Mouse (Mus musculus): ENCODE data around the gene Ssbp3.

Ssbp3 gene

DNA sequence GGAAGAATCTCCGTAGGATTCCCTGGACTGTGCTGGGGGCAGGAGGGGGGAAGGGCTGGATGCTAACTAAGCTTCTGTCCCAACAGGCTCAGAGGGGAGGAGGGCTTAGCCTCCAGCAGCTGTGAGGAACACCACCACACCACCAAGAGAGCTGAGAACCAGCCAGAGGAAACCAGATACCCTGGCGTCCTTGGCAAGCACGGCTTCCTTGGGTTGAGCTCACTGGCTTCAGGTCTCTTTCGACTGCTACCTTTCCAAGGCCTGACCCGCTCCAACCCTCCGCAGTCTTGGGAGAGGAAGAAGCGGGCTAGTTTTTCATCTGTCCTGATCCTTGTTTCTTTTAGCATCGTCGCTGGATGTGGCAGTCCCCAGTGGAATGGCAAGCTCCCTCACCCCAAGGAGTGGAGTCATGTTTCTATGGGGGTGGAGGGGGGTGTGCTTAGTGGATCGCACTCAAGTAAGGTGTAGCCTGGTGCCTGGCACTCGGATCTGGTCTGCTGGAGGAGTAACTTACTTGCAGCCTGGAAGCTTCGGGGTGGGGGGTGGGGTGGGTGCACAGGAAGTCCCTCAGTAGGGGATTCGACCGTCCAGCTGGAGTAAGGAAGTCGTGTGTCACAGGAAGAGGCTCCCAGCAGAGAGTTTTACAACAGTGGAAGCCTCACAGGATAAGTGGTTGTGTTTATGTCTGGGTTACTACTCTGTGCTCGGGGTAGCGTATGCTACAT is 2.6 kb upstream of the Ssbp3 start:
- DNase-seq (ENCODE audit: low read depth, low spot score) = no peak

DNA sequence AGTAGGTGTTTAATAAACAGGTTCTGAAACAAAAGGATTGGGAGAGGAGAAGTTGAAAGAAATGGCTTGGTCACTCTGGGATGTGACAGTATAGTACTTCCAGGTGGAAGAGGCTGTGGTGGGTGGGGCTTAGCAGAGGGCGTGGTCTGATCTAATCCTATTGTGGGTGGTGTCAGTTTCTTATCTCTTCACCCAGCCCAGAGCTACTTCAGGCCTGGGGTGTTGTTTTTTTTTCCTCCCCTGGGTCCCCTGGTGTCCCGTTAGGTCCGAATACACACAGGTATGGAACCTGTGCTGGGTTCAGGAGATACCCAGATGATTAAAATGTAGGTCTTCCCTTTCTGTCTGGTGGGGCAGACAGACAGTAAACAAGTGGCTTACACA is 2.1 kb upstream of the Ssbp3 start:
- DNase-seq (ENCODE audit: low read depth, low spot score) = no peak

DNA sequence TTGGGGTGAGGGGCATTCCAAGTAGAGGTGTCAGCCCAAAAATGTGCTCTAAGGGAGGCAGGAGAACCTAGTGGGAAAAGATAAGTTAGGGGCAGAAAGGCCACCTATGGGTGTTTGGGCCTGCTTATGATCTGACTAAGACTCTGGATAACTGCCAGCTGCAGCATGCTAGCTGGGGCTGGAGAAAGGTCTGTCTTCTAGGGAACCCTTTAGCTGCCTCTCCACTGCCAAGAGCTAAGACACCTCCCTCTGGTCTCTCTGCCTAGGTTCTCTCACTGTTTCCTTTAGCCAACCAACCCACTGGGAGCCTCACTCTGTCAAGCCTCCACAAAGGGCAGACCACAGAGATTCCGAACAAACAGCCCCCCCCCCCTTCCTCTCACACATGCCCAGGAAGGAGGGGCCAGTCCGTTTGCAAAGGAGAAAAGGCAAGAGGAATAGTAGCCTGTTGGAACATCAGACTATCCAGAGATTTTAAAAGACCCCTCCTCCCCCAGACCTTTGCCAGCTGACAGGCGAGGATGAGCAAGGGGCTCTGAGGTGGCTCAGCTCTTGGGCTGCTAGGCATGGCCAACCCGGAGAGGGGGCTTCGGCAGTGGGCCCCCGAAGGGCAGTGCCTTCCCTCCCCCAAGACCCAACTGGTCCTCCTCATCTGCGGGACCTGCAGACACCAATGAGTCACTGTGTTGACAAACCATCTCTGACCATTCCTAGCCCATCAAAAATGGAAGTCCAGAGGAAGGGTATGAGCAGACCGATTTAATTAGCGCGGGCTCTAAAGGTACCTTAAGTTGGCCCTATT is 1.4 kb upstream of the Ssbp3 start:
- DNase-seq (ENCODE audit: low read depth, low spot score) = no peak

DNA sequence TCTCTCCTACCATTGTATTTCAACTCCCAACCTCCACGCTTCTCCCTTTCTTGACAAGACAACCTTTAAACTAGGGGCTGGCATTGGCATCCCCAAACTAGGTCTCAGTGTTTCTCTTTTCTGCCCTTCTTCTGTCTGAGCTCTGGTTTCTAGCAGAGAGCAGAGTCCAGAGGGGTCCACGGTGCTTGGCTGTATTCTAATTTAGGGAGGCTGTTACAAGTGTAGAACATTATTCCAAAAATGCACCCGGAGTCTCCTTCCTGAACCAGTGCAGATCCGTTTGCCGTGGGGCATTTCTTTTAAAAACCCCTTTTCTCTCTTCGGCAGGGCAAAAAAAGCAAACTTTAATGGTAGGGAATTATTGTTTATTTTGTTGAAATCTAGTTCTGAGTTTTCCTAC is 704 bp upstream of the Ssbp3 start:
- DNase-seq (ENCODE audit: low read depth, low spot score) = no peak

DNA sequence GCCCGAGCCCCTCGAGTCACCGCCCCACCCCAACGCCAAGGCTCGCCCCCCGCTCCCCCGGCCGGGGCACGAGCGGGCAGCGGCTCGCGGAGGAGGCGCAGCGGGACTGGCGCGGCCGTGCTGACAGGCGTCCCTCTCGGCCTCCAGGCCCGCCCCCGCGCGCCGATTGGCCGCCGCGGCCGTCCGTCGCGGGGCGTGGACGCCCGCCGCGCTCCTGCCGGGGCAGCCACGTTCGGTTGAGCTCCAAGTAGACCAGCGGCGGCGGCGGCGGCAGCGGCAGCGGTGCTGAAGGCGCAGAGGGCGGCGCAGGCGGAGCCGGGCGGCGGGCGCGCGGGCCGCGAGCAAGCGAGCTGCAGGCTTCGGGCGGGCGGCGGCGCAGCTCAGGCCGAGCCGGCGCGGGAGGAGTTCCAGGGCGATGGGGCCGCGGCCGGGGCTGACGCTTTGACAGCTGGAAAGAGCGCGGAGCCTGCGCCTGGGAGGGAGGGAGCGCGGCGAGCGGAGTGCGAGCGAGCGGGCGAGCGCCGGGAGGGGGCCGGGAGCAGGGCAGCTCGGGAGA is 823 bp downstream of the Ssbp3 start:
- DNase-seq (ENCODE audit: low read depth, low spot score) = peak; percentile 90

DNA sequence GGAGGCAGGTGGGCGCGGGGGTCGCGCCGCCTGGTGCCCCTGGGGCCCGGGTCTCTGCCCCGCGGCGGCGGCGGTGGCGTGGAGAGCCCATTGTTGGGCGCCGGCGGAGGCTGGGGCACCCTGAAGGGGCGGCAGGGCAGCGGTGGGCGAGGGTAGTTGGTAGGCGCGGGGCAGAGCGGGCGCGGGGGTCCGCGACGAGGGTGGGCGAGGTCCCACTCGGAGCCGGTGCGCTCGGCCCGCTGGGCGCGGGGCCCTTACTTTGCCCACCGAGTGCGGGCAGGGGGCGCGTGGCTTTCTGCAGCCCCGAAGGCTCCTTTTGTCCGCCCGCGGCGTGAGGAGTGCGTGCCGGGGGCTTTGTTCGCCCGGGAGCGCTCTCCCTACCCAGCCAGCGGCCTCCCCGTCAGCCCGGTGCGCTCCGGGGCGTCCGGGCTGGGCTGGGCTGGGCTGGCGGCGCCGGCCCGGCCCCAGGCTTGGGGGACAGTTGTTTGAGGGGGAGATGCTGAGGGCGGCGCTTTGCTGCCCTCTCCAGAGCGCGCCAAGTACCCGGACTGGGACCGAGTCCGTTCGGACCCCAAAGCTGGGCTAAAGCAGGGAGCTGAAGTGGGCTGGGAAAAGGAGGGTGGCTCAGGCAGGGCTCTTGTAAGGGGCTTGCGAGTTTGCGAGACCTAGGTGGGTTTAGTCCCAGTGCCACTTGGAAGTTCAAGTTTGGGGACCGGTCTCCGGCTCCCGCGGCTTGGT is 1.6 kb downstream of the Ssbp3 start:
- DNase-seq (ENCODE audit: low read depth, low spot score) = no peak

DNA sequence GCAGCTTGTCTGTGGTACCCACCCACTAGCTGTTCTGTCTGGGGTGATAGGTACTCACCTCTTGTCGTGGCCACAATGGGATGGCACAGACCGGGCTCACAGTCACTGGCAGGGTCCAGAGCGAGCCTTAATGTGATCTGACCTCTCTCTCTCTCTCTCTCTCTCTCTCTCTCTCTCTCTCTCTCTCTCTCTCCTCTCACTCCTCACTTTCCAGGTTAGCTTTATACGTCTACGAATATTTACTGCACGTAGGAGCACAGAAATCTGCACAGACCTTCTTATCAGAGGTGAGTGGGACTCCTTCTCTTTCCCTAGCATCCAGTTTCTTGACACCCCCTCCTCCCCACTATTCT is 2.2 kb downstream of the Ssbp3 start:
- no peak for DNase-seq (ENCODE audit: low read depth, low spot score)

DNA sequence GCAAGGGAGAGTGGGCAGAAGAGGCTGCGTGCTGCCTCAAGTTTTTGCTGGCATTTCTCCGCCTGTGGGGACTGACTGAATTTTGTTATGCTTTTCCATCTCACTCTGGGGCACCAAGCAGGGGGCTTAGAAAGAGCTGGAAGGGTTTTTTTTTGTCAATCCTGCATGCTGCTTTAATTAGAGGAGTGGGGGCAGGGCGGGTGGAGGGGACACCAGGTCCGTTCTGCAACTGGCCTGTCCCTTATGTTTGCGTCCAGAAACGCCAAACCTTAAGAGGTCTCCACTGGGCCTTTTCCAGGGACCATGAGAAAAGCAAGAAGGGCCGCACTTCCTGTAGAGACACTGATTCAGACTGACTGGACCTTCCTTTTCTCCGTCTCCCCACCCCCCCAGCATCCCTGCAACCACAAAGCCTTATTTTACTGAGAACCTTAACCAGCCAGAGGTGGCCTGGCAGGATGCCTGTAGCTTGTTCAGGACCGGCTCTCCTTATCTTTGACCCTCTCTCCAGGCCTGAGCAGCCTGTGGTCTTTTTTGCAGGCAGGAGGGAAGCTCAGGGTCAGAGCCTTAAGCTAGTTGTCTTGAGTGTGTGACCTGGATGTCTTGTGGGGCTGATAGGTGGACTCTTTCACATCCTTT is 3.0 kb downstream of the Ssbp3 start:
- no peak for DNase-seq (ENCODE audit: low read depth, low spot score)

DNA sequence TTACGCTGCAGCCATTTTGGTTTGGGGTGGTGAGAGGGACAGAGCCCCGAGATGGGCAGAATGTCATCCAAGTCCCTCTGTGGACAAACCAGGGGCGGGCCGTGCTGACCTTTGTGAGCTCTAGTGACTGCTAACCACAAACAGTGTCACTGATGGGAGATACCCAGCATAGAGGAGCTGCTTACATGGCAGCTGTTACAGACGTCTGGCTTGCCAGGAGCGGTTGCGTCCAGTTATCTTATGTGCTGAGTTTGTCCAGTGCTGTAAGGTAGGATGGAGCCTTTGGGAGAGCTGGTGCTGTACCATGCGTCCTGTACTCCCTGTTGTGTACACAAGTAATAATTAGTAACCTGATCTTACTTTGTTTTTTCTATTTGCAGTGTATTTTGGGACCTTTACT is 4.8 kb downstream of the Ssbp3 start:
- DNase-seq (ENCODE audit: low read depth, low spot score) = no peak

DNA sequence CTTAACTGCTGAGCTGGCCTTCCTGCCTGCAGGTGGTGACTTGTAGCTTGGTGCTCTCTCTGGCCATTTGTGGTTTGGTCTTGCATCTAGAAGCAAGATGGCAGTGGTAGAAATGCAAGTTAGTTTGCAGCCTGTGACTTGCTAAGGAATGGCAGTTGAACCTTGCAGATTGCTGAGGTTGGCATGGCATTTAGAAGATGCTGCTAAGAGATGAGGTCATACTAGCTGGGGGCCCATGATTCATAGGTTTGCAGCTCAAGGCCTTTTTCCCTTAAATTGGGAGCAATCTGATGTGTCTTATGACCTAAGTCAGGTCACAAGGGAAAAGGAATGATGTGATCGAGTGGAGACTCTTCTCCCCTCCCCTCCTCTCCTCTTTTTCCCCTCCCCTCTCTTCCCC is 7.8 kb downstream of the Ssbp3 start:
- DNase-seq (ENCODE audit: low read depth, low spot score) = no peak

DNA sequence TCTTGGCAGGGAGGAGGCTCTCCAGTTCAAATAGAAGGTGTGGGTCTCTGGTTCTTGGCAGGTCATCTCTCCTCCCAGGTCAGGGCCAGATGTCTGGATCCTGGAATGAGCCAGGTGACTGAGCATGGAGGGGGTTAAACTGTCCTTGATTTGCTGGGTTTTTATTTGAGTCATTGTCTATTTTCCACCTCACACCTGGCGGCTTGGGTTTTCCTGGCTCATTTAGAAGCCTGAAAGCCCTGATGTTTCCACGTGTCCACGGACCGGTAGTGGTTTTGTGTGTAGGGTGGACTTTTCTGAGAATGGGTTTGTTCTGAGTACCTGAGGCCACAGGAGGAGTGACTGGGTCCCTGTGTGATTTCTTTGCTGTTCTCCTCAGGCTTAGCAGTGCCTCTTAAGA is 9.6 kb downstream of the Ssbp3 start:
- DNase-seq (ENCODE audit: low read depth, low spot score) = no peak

DNA sequence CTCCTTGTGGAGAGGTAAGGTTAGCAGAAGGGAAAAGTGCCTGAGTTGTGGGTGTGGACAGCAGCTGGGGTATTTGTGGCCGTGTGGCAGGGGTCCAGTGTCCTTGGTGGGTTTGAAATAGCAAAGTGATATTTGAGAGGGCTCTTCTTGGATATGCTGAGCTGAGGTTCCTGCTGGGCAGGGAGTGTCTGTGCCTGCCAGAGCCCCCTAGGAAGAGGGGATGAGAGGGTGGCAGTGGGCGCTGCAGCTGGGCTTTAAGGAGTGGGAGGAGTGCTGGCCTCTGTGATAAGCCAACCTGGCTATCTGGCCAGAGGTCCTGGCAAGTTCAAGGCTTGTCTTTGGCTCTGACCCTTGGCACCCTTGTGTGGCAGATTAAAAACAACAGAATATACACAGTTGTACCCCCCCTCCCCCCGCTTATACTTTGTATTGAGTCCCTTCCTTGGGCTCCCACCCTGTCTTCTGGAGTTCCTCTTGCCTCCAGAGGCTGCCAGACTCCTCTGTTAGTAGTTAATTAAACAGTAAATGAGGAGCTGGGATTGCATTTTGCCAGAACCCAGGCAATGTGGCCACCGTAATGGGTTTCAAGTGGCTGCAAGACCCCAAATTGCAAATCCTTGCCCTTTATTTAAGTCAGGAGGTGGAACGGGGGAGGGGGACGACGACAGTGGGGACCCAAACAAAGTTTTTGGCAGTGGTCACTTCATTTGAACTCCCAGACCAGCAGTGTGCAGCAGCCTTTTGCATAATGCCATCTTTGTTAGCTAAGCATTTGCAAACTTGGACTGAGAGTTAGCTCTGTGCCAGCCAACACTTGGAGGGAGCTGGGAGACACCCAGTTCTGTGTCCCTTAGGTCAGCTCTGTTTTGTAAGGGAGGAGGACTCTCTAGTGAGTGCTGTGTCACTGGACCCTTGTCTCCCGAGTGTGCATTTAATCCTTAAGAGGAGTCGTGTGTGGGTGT is 11.2 kb downstream of the Ssbp3 start:
- DNase-seq (ENCODE audit: low read depth, low spot score) = no peak

DNA sequence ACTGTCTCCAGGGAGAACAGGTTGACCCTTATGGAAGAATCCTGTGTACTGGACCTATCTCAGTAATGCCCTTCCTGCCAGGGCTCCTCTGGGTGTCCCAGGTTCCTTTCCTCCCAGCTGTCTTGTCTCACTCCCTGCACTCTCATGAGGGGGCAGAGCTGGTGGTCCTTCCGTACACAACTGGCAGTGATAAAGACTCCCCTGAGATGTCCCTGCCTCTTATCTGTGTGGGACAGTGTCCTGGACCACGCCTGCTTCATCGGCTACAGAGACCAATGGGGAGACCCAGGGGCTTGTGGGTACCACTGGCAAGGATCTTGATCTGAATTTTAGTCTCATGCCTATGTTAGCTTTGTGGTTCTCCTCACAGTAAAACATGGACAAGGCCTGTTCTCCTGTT is 12.4 kb downstream of the Ssbp3 start:
- no peak for DNase-seq (ENCODE audit: low read depth, low spot score)

DNA sequence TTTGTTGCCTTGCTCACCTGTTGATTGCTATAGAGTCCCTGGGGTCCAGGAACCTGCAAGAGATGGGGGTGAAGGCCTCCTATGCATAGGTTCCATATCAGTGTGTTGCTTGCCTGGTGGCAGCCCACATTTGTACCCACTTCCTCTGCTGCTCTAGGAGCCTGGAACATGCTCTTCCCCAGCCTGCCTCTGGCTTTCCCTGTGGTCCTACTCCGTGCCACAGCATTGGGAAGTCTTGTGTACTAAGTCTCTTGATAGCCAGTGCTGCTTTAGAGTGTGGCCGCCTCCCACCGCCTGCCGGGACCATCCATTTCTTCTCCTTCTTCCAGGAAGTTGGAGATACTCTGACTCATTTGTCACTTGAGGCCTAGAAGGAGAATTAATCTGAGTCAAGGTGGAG is 13.7 kb downstream of the Ssbp3 start:
- DNase-seq (ENCODE audit: low read depth, low spot score) = no peak

DNA sequence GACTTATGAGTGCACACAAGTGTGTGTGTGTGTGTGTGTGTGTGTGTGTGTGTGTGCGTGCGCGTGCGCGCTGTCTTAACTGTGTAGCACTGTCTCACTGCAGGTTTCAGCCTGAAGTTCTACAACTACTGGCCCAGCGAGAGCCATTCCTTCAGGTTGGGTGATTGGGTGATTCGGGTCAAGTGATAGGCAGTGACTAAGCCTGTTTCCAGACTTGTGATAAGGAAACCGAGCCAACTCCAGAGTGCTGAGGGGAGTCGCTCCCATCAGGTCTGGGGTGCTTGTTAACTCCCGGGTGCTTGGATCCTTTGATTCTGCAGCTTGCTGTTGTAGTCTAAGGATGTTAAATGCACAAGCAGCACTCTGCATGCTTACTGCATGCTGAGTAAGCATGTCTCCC is 14.4 kb downstream of the Ssbp3 start:
- DNase-seq (ENCODE audit: low read depth, low spot score) = no peak

DNA sequence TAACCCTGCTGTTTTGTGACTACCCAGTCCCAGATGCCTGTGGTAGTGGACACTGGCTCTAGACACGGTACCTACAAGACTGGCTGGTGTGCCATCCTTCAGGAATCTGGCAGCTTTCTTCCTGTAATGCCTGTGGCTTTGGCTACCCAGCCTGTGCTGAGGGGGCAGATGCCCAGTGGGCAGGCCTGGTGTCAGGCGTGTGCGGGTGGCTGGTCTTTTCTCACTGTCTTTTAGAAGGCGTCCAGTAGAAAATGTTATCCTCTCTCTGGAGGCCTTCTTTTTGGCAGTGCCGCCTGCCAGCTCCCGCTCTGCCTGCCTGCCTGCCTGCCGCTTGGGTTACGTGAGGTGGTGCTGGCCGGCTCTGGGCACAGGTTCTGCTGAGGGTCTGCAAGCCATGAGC is 15.9 kb downstream of the Ssbp3 start:
- DNase-seq (ENCODE audit: low read depth, low spot score) = no peak

DNA sequence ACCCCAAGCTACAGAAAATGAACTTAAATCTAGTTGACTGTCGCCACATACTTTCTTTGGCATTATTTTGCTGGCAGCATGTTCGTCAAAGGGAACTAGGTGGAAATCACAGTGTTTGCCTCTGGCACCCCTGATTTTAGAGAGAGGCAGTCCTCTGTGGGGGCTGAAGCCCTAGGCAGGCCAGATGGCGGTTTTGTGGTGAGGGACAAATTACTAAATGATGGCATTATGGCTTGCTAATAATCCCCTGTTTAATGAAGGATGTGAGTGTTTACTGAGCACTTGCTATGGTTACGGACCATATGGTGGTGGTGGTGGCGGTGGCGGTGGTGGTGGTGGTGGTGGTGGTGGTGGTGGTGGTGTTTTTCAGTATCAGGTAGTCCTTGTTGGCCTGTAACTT is 16.5 kb downstream of the Ssbp3 start:
- DNase-seq (ENCODE audit: low read depth, low spot score) = no peak

DNA sequence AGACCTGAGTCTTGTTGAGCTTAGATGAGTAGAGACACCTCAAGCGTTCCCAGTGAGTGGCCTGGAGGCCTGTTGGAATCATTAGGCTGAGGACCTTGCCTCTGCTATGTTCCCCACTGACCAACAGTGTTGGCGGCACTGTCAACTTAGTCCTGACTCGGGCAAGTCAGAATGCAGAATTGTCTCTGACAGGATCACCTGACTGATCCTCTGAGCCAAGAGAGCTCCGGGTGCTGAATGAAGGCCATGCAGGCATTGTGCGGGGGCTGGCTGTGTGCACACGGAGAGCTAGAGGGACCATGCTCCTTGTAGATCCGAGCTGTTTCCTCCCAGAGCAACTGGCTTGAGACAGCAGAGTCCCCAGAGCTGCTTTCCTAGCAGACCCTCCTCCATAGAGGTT is 18.5 kb downstream of the Ssbp3 start:
- no peak for DNase-seq (ENCODE audit: low read depth, low spot score)

DNA sequence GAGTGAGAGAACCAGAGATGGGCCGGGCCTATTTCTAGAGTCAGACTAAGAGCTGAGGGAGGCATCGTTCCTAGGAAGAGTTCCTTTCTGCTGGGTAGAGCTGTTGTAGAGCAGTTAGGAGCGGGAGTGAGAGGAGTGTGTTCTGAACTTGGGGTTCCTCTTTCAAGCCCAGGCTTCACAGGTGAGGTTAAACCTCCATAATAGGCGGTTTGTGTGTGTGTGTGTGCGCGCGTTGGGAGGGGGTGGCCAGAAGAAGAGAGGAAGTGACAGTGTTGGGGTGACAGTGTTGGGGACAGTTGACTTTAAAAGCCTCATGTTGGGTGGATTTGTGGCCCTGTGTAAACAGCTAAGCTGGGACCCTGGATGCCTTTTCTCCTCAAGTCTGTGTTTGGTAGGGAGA is 22.1 kb downstream of the Ssbp3 start:
- no peak for DNase-seq (ENCODE audit: low read depth, low spot score)

DNA sequence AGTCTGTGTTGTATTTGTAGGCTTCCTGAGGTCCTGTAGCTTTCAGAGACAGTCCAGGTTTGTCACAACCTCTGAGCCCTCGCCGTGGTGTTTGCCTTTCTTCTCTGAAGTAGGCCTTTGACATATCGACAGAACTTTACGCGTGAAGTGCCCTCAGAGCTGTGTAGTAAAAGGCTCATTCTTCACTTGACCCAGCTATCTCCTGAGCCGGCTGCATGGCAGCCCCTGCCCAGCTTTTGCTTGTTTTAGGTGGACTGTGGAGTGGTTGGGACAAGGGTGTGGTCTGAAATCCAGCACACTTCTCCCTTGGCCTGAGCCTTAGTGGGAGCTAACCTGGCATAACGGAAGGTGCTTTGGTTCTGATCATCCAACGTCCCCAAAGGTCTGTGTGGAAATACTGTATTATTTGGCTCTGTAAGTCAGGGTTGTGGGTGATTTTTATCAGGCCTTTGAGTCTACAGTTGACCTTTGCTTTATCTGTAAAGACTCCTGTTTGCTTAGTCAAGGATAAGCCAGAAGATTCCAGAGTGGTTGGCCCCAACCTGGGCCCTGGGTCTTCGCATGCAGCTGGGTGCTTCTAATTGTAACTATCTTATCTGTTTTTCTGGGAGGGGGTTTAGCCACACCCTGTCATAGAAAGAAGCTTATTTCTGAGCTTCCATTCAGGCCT is 23.4 kb downstream of the Ssbp3 start:
- no peak for DNase-seq (ENCODE audit: low read depth, low spot score)
